Mouse (Mus musculus) spleen, adult 2 months (tissue): ENCODE measurements around the gene Ngly1. TPM values are rescaled to one million over a fixed set of nuclear protein-coding genes. Genes with fewer than 3 reads are reported as not detected.
A peak's percentile ranks its signal among the peaks of the same experiment; 100 is the strongest.

Experiments
- DNase-seq, 2 experiments: peaks; one replicate each; pipeline versions ENCODE4 v3.0.0 to v3.0.0-alpha.2; 2012 to 2021; ENCODE audit warnings: low spot score in 2 of 2, low read depth in 1 of 2
- H3K27ac ChIP-seq: fragments of 200-500 bp; 2 replicates; pipeline ENCODE4 v1.5.1; 2012; ENCODE audit warnings: low read length, inconsistent platforms; ENCODE audit not compliant: insufficient read depth
- H3K27me3 ChIP-seq: fragments of 200-500 bp; 2 replicates; pipeline ENCODE4 v1.6.1; 2012; ENCODE audit warnings: mild to moderate bottlenecking, moderate library complexity, low read length, inconsistent platforms; ENCODE audit not compliant: control insufficient read depth, insufficient read depth
- H3K36me3 ChIP-seq: fragments of 200-500 bp; 2 replicates; pipeline ENCODE4 v1.6.1; 2012; ENCODE audit warnings: mild to moderate bottlenecking, low read length, inconsistent platforms; ENCODE audit not compliant: control insufficient read depth, insufficient read depth
- H3K4me1 ChIP-seq: fragments of 200-500 bp; 2 replicates; pipeline ENCODE4 v1.6.1; 2011; ENCODE audit warnings: inconsistent platforms; ENCODE audit not compliant: control insufficient read depth, insufficient read depth, insufficient read length
- H3K4me3 ChIP-seq: fragments of 200-500 bp; 2 replicates; pipeline ENCODE4 v1.5.1; 2011; ENCODE audit warnings: mild to moderate bottlenecking, inconsistent platforms; ENCODE audit not compliant: insufficient read depth, insufficient read length; ENCODE audit errors: extremely low read depth
- CTCF ChIP-seq: fragments of 200-500 bp; IDR thresholded peaks from 2 replicates; pipeline ENCODE4 v1.5.1; 2011; ENCODE audit warnings: mild to moderate bottlenecking, inconsistent platforms; ENCODE audit not compliant: insufficient read depth, insufficient read length, insufficient replicate concordance; ENCODE audit errors: extremely low read depth
- POLR2A ChIP-seq: fragments of 200-500 bp; IDR thresholded peaks from 2 replicates; pipeline ENCODE4 v1.6.1; 2011; ENCODE audit warnings: low read depth, low read length, inconsistent platforms
- WGBS: fragments of 180-500 bp; shearing (Covaris S2); methylation state at CpG from one replicate; pipeline ENCODE4 v1.1.7; 2018; 5-methylcytosine and 5-hydroxymethylcytosine counted together
- polyA plus RNA-seq: library from polyadenylated mRNA; depleted of rRNA; stranded (reverse); fragments of >200 nt; gene quantifications from 2 replicates; pipeline ENCODE4 v1.2.3, GENCODE M21; 2012

The Ngly1 gene
- polyA plus RNA-seq, 1 experiment: 19.8 TPM

DNA sequence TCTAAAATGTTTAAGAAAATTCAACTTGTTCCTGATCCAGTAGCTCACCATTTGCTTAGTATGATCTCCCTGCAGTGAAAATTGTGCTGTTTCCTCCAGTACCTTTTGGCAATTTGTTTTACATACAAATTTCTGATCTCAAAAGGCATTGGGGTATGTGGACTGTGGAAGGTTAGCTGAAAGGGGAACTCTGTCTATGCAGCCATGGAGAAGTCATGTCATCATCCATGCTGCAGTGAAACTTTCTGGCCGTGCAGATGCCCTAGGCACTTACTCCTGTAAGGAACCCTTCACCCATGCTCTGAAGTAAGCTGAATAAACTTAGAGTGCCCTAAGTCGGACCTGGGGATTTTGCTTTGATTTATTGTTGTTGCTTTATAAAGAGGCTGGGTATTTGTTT lies 4.7 kb upstream of the Ngly1 start:
- no peak for DNase-seq
- no peak for TF ChIP-seq POLR2A
- no peak for TF ChIP-seq CTCF
- peaks cover 4% of the 10 kb centered on the region; the same call in 1 of the 2 replicates for H3K36me3 ChIP-seq
- no peak overlapping the region for H3K4me3 ChIP-seq
- 49% methylated on average over 2 of the region's 2 CpGs for WGBS
- no peak overlapping the region for H3K27ac ChIP-seq
- no peaks in the 10 kb centered on the region for H3K27me3 ChIP-seq
- peaks cover 3% of the 10 kb centered on the region; the same call in 1 of the 2 replicates for H3K4me1 ChIP-seq

DNA sequence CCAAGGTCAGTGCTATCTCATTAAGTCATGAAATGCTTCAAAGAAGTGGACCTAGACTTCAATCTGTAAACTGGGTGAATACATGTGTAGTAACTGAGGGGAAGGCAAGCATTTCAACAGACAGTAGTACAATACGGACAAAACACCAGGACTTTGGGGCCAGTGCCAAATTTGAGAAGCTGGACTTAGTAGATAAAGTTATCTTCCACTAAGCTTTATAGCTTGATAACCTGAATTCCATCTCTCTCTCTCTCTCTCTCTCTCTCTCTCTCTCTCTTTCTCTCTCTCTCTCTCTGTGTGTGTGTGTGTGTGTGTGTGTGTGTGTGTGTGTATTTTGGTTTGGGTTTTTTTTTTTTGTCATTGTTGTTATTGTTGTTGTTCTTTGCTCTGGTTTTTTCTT lies 4.0 kb upstream of the Ngly1 start:
- 93% methylated on average over 1 of the region's 1 CpGs for WGBS
- no peak for DNase-seq

GRCm38 (mm10) chr14:16246340-16246912 lies 2.7 kb upstream of the Ngly1 start:
- TF ChIP-seq CTCF: no peak
- no peak for TF ChIP-seq POLR2A
- Histone ChIP-seq H3K36me3 (no peaks in the 10 kb centered on the region), H3K27ac (no peak overlapping the region), H3K27me3 (no peaks in the 10 kb centered on the region), H3K4me3 (no peak overlapping the region), H3K4me1 (peaks cover 3% of the 10 kb centered on the region; the same call in 1 of the 2 replicates)
- whole genome bisulfite sequencing: 84% methylated on average over 2 of the region's 2 CpGs
- no peak for DNase-seq

More for the DNA sequence above, 4.0 kb upstream of the Ngly1 start:
- Histone ChIP-seq H3K27me3 (no peaks in the 10 kb centered on the region), H3K4me3 (no peak overlapping the region), H3K36me3 (peaks cover 4% of the 10 kb centered on the region; the same call in 1 of the 2 replicates), H3K4me1 (peaks cover 3% of the 10 kb centered on the region; the same call in 1 of the 2 replicates), H3K27ac (no peak overlapping the region)
- TF ChIP-seq POLR2A (no peak), CTCF (no peak)

- DNase-seq: no peak
- H3K4me1 ChIP-seq: peaks cover 3% of the 10 kb centered on the region; the same call in 1 of the 2 replicates
- H3K36me3 ChIP-seq: no peaks in the 10 kb centered on the region
- H3K27ac ChIP-seq: no peak overlapping the region
- TF ChIP-seq POLR2A: no peak
- no peak for TF ChIP-seq CTCF
- WGBS: 78% methylated on average over 3 of the region's 3 CpGs
- no peaks in the 10 kb centered on the region for H3K27me3 ChIP-seq
- H3K4me3 ChIP-seq: no peak overlapping the region
These were observed 945 bp upstream of the Ngly1 start for GRCm38 (mm10) chr14:16248135-16248534.

GRCm38 (mm10) chr14:16248603-16249157 lies 400 bp upstream of the Ngly1 start:
- H3K36me3 ChIP-seq: no peaks in the 10 kb centered on the region
- peak overlapping the region; percentile 66 for H3K4me3 ChIP-seq
- no peaks in the 10 kb centered on the region for H3K27me3 ChIP-seq
- 10% methylated on average over 9 of the region's 9 CpGs for WGBS
- peaks cover 3% of the 10 kb centered on the region; the same call in 1 of the 2 replicates for H3K4me1 ChIP-seq
- no peak overlapping the region for H3K27ac ChIP-seq
- no peak for DNase-seq
- no peak for TF ChIP-seq POLR2A
- no peak for TF ChIP-seq CTCF

DNA sequence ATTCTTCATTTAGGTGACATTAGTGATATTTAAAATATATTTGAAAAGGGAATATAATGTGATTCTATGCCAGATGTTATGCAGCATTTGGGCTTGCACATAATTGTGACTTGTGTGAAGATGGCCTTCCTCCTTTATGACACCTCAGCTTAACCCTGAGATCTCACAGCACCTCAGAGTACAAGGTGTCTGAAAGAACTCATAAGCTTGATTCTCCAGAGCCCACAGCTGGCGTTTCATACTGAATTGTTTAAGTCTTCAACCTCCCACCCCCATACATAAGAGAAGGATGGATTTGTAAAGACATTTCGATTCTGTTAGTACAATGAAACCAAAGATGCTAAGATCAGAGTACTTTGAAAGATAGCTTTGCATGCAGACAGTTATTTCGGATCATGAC lies 1.0 kb downstream of the Ngly1 start:
- Histone ChIP-seq H3K4me3 (peak overlapping the region; percentile 87), H3K27me3 (no peaks in the 10 kb centered on the region), H3K4me1 (no peaks in the 10 kb centered on the region), H3K36me3 (peaks cover 2% of the 10 kb centered on the region; the same call in 1 of the 2 replicates), H3K27ac (no peak overlapping the region)
- WGBS: 56% methylated on average over 3 of the region's 3 CpGs
- DNase-seq: no peak
- no peak for TF ChIP-seq CTCF
- TF ChIP-seq POLR2A: no peak

GRCm38 (mm10) chr14:16255745-16256144 lies 6.7 kb downstream of the Ngly1 start:
- no peak for DNase-seq
- Histone ChIP-seq H3K4me1 (no peaks in the 10 kb centered on the region; the same call in 1 of the 2 replicates), H3K36me3 (peaks cover 12% of the 10 kb centered on the region), H3K4me3 (no peak overlapping the region), H3K27ac (no peak overlapping the region), H3K27me3 (no peaks in the 10 kb centered on the region)
- TF ChIP-seq CTCF (no peak), POLR2A (no peak)
- 39% methylated on average over 3 of the region's 3 CpGs for WGBS
